Mouse (Mus musculus): ENCODE measurements at regions not wholly inside any gene's neighbourhood (a gene's known extent, or its start where the extent isn't known, plus 50 kb on each side); places are given as distances from the start of the nearest gene placed in this dataset.
"Not testable (repeated sequence)": the region's sequence is repeated elsewhere in the genome, so short reads cannot be mapped to it uniquely, and the experiment has no call there.

DNA sequence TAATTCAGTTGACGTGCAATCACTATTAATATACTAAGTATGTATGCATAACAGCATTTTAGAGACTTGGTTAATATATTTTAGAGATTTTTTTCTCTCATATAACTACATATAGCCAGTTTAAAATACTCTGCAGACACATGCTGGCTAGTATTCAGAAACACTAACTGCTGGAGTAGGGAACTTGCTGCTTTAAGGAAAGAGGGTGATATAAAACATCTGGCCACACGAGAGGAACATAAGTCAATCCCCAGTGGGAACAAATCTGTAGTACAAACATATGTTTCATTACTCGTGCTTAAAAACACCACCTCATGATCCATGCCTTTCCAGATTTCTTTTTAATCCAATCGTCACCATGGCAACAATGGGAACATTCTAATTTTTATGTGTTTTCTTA, 563.6 kb downstream of the Htr7 start:
- Histone ChIP-seq H3K4me1 (ENCODE audit: insufficient read depth, low read depth, low read length) (no peaks in the 10 kb centered on the region), H3K4me3 (ENCODE audit: low read depth, low read length) (no peak overlapping the region), H3K27me3 (replicated peaks; ENCODE audit: insufficient read depth, low read length) (no peaks in the 10 kb centered on the region), H3K27ac (ENCODE audit: low read length) (no peak overlapping the region), H3K9me3 (ENCODE audit: low read length) (no peaks in the 10 kb centered on the region), H3K4me2 (replicated peaks; ENCODE audit: low read depth, low read length) (no peak overlapping the region), H3K9ac (replicated peaks; ENCODE audit: low read depth) (no peak overlapping the region), H3K36me3 (ENCODE audit: insufficient read depth, low read length) (no peaks in the 10 kb centered on the region)
- TF ChIP-seq EP300 (IDR thresholded peaks at IDR 0.05) (no peak), CTCF (IDR thresholded peaks at IDR 0.05) (no peak)
- 50% methylated on average over 4 of the region's 4 CpGs for WGBS
- DNase-seq (ENCODE audit: low spot score), result peak; percentile 50
- no peak for ATAC-seq

DNA sequence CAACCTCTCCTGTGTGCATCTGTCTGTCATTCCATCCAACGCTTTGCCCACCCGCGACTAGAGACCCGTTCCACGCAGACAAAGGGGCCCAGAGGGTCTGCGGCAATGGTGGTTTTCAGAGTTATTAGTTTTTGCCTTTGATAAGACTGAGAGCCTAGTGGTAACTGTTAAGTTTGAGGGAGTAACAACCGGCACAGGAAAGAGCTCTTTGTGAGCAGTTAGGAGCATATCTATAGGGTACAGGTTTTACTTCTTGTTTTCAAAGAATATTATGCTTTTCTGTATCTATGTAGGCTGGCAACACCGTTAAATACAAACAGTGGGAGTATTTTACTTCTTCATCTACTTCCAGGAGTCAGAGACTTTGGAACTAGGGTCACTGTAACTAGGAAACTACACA, 566.0 kb downstream of the Htr7 start:
- no peak overlapping the region for H3K27ac ChIP-seq (ENCODE audit: low read length)
- no peak overlapping the region for H3K9ac ChIP-seq (replicated peaks; ENCODE audit: low read depth)
- no peak overlapping the region for H3K4me2 ChIP-seq (replicated peaks; ENCODE audit: low read depth, low read length)
- no peaks in the 10 kb centered on the region for H3K9me3 ChIP-seq (ENCODE audit: low read length)
- H3K4me1 ChIP-seq (ENCODE audit: insufficient read depth, low read depth, low read length), result no peaks in the 10 kb centered on the region
- DNase-seq (ENCODE audit: low spot score) (no peak), ATAC-seq (no peak)
- TF ChIP-seq CTCF (IDR thresholded peaks at IDR 0.05) (no peak), EP300 (IDR thresholded peaks at IDR 0.05) (no peak)
- no peak overlapping the region for H3K4me3 ChIP-seq (ENCODE audit: low read depth, low read length)
- WGBS, result 86% methylated on average over 8 of the region's 8 CpGs
- no peaks in the 10 kb centered on the region for H3K36me3 ChIP-seq (ENCODE audit: insufficient read depth, low read length)
- no peaks in the 10 kb centered on the region for H3K27me3 ChIP-seq (replicated peaks; ENCODE audit: insufficient read depth, low read length)

DNA sequence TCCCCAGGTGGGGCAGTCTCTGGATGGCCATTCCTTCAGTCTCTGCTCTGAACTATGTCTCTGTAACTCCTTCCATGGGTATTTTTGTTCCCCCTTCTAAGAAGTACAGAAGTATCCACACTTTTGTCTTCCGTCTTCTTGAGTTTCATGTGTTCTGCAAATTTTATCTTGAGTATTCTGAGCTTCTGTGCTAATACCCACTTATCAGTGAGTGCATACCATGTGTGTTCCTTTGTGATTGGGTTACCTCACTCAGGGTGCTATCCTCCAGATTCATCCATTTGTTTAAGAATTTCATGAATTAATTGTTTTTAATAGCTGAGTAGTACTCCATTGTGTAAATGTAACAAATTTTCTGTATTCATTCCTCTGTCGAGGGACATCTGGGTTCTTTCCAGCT, 563.5 kb downstream of the Kif20b start:
- not testable (repeated sequence) for H3K27me3 ChIP-seq (replicated peaks; ENCODE audit: insufficient read depth, low read length); H3K4me3 ChIP-seq (ENCODE audit: low read depth, low read length); ATAC-seq; DNase-seq (ENCODE audit: low spot score); H3K36me3 ChIP-seq (ENCODE audit: insufficient read depth, low read length); H3K4me2 ChIP-seq (replicated peaks; ENCODE audit: low read depth, low read length); H3K27ac ChIP-seq (ENCODE audit: low read length); H3K9ac ChIP-seq (replicated peaks; ENCODE audit: low read depth); H3K4me1 ChIP-seq (ENCODE audit: insufficient read depth, low read depth, low read length); H3K9me3 ChIP-seq (ENCODE audit: low read length)
- 82% methylated on average over 2 of the region's 2 CpGs for WGBS

DNA sequence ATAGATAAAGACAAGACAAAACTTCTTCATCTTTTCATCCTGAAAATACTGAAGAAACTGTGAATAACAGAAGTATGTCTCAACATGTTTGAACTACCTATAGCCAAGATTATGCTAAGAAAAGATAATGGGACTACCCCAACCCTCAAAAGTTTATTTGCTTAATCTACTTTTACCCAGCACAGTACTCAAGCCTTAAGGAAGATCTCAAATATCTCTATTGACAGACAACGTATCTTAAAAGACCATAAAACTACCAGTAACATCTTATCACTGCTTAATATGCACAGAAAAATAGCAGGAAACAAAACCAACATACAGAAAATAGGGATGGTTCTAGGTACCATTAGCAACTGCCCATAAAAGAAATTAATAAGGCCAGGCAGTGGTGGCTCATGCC, 560.3 kb downstream of the Kif20b start:
- no peak overlapping the region for H3K27ac ChIP-seq (ENCODE audit: low read length)
- no peaks in the 10 kb centered on the region for H3K9me3 ChIP-seq (ENCODE audit: low read length)
- no peak overlapping the region for H3K4me3 ChIP-seq (ENCODE audit: low read depth, low read length)
- no peak for TF ChIP-seq CTCF (IDR thresholded peaks at IDR 0.05)
- TF ChIP-seq EP300 (IDR thresholded peaks at IDR 0.05), result no peak
- DNase-seq (ENCODE audit: low spot score), result no peak
- no peak overlapping the region for H3K9ac ChIP-seq (replicated peaks; ENCODE audit: low read depth)
- 48% methylated on average over 1 of the region's 1 CpGs for WGBS
- no peak for ATAC-seq
- H3K4me2 ChIP-seq (replicated peaks; ENCODE audit: low read depth, low read length), result no peak overlapping the region
- H3K36me3 ChIP-seq (ENCODE audit: insufficient read depth, low read length), result no peaks in the 10 kb centered on the region
- H3K4me1 ChIP-seq (ENCODE audit: insufficient read depth, low read depth, low read length), result no peaks in the 10 kb centered on the region
- H3K27me3 ChIP-seq (replicated peaks; ENCODE audit: insufficient read depth, low read length), result no peaks in the 10 kb centered on the region

DNA sequence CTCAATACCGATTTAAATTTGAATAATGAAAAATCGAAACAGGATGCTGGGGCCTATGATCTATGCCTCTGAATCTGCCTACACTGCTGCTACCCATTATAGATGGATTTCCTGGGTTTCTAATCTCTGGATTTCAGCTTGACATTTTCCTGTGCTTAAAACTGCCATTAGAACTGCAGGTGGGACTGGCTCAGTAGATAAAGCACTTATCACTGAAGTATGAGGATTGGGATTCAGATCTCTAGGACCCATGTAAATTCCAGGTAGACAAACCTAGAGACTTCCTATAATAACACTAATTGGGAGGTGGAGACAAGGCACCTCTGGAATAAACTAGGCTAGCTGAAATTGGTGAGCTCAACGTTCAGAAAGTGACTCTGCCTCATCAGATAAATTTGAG, 531.8 kb downstream of the Kif20b start:
- Histone ChIP-seq H3K9me3 (ENCODE audit: low read length) (no peaks in the 10 kb centered on the region), H3K9ac (replicated peaks; ENCODE audit: low read depth) (no peak overlapping the region), H3K4me2 (replicated peaks; ENCODE audit: low read depth, low read length) (no peak overlapping the region), H3K36me3 (ENCODE audit: insufficient read depth, low read length) (no peaks in the 10 kb centered on the region), H3K27me3 (replicated peaks; ENCODE audit: insufficient read depth, low read length) (no peaks in the 10 kb centered on the region), H3K4me3 (ENCODE audit: low read depth, low read length) (no peak overlapping the region), H3K27ac (ENCODE audit: low read length) (no peak overlapping the region), H3K4me1 (ENCODE audit: insufficient read depth, low read depth, low read length) (no peaks in the 10 kb centered on the region)
- DNase-seq (ENCODE audit: low spot score) (no peak), ATAC-seq (no peak)
- WGBS, result 69% methylated on average over 3 of the region's 3 CpGs
- TF ChIP-seq EP300 (IDR thresholded peaks at IDR 0.05), result no peak
- no peak for TF ChIP-seq CTCF (IDR thresholded peaks at IDR 0.05)

DNA sequence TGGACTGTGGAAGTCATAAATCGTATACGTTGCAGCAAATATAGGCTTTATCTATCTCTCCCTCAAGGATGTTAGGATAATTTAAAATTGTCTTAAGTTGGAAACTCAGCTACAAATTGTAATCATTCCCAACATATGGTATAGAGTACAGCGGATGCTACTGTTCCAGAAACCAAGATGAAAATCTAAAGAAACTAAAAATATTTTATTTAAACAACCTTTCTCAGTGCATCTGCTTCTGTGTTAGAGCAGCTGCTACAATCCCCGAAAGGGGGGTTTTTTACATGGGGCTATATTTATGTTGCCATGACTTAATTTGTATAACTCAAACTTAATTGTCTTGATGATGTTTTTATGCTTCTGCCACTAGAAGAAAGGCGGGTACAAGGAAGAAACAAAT, 520.3 kb downstream of the Kif20b start:
- WGBS, result 81% methylated on average over 5 of the region's 5 CpGs
- no peak for ATAC-seq

DNA sequence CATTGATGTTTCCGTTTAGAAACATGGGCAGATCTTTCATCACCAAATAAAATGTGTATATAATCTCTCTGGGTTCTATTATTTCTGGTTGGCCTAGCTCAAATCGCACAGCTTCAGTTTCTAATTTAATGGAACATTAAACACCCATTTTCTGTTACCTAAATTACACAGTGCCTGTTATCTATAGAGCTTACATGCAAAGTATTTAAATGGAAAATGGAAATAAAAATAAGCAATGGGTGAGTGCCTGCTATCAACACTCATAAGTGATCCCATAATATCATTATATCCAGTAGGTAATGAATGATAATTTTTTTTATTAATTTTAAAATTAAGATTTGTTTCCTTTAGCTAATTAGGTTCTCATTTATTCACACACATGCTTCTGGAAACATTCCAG, 515.9 kb downstream of the Kif20b start:
- ATAC-seq (no peak), DNase-seq (ENCODE audit: low spot score) (no peak)
- WGBS, result 70% methylated on average over 2 of the region's 2 CpGs
- Histone ChIP-seq H3K27ac (ENCODE audit: low read length) (no peak overlapping the region), H3K9ac (replicated peaks; ENCODE audit: low read depth) (no peak overlapping the region), H3K9me3 (ENCODE audit: low read length) (no peaks in the 10 kb centered on the region), H3K4me3 (ENCODE audit: low read depth, low read length) (no peak overlapping the region), H3K36me3 (ENCODE audit: insufficient read depth, low read length) (no peaks in the 10 kb centered on the region), H3K4me2 (replicated peaks; ENCODE audit: low read depth, low read length) (no peak overlapping the region), H3K27me3 (replicated peaks; ENCODE audit: insufficient read depth, low read length) (no peaks in the 10 kb centered on the region), H3K4me1 (ENCODE audit: insufficient read depth, low read depth, low read length) (no peaks in the 10 kb centered on the region)
- TF ChIP-seq EP300 (IDR thresholded peaks at IDR 0.05), result no peak
- TF ChIP-seq CTCF (IDR thresholded peaks at IDR 0.05), result no peak

More for the DNA sequence above, 520.3 kb downstream of the Kif20b start:
- H3K9me3 ChIP-seq (ENCODE audit: low read length), result no peaks in the 10 kb centered on the region
- no peaks in the 10 kb centered on the region for H3K4me1 ChIP-seq (ENCODE audit: insufficient read depth, low read depth, low read length)
- H3K27me3 ChIP-seq (replicated peaks; ENCODE audit: insufficient read depth, low read length), result no peaks in the 10 kb centered on the region
- H3K27ac ChIP-seq (ENCODE audit: low read length), result no peak overlapping the region
- H3K4me2 ChIP-seq (replicated peaks; ENCODE audit: low read depth, low read length), result no peak overlapping the region
- H3K36me3 ChIP-seq (ENCODE audit: insufficient read depth, low read length), result no peaks in the 10 kb centered on the region
- DNase-seq (ENCODE audit: low spot score), result no peak
- TF ChIP-seq CTCF (IDR thresholded peaks at IDR 0.05) (no peak), EP300 (IDR thresholded peaks at IDR 0.05) (no peak)
- H3K9ac ChIP-seq (replicated peaks; ENCODE audit: low read depth), result no peak overlapping the region
- no peak overlapping the region for H3K4me3 ChIP-seq (ENCODE audit: low read depth, low read length)

Data from lung, postnatal 0 days (tissue).